Mouse (Mus musculus) G1E (cell line): ENCODE data around the gene Rbpj. TPM values are rescaled to one million over a fixed set of nuclear protein-coding genes. Genes with fewer than 3 reads are reported as not detected.

Experiments
- ATAC-seq: 2 replicates; pipeline ENCODE4 v1.8.0; 2016; ENCODE audit warnings: mild to moderate bottlenecking; ENCODE audit not compliant: insufficient number of reproducible peaks, poor library complexity, low FRiP score, severe bottlenecking; ENCODE audit errors: extremely low read depth
- DNase-seq: peaks from one replicate; pipeline ENCODE4 v3.0.0; 2012; ENCODE audit warnings: low spot score
- H3K27me3 ChIP-seq: 2 replicates; pipeline ENCODE4 v1.6.1; 2012; ENCODE audit warnings: mild to moderate bottlenecking, low read length, inconsistent platforms; ENCODE audit not compliant: insufficient read depth
- H3K36me3 ChIP-seq: replicated peaks from 2 replicates; pipeline ENCODE3; 2012; ENCODE audit warnings: mild to moderate bottlenecking, inconsistent platforms
- H3K4me1 ChIP-seq: 2 replicates; pipeline ENCODE4 v1.6.1; 2012; ENCODE audit warnings: low read depth, low read length, inconsistent platforms, mixed read lengths; ENCODE audit not compliant: insufficient read depth
- H3K4me3 ChIP-seq: 2 replicates; pipeline ENCODE4 v1.5.1; 2012; ENCODE audit warnings: low read depth, mild to moderate bottlenecking, inconsistent platforms, low read length, moderate library complexity, mixed read lengths
- H3K9me3 ChIP-seq: replicated peaks from 2 replicates; pipeline ENCODE4 v1.6.1; 2012; ENCODE audit warnings: inconsistent platforms
- CTCF ChIP-seq: IDR thresholded peaks from 2 replicates; pipeline ENCODE4 v1.5.1; 2012; ENCODE audit warnings: low read depth, low read length, inconsistent platforms, mixed read lengths
- GATA1 ChIP-seq: IDR thresholded peaks from 2 replicates; pipeline ENCODE4 v1.6.1; 2012; ENCODE audit warnings: borderline replicate concordance, low read length, inconsistent platforms, mixed read lengths
- GATA2 ChIP-seq: IDR thresholded peaks from 2 replicates; pipeline ENCODE4 v1.6.1; 2012; ENCODE audit warnings: low read depth, low read length, inconsistent platforms, borderline replicate concordance
- POLR2AphosphoS5 ChIP-seq: IDR thresholded peaks from 2 replicates; pipeline ENCODE4 v1.6.1; 2012; ENCODE audit warnings: low read depth, low read length, inconsistent platforms; ENCODE audit not compliant: insufficient replicate concordance
- TAL1 ChIP-seq: conservative IDR thresholded peaks from 2 replicates; pipeline ENCODE4 v1.6.1; 2012; ENCODE audit warnings: low read depth, low read length, inconsistent platforms, mixed read lengths
- polyA plus RNA-seq: library from polyadenylated mRNA; stranded (reverse); fragments of >175 nt; gene quantifications from 2 replicates; pipeline ENCODE4 v1.2.3, GENCODE M21; 2012
- total RNA-seq, 2 experiments: library from RNA; stranded (forward) in 1 of 2; stranded (reverse) in 1 of 2; fragments of 200-1000 nt in 1 of 2; fragments of >200 nt in 1 of 2; fragmentation: Nextera tagmentation in 1 of 2; gene quantifications; 2 replicates each; pipeline ENCODE4 v1.2.3; 2014 to 2017

Rbpj gene
- total and polyA plus RNA-seq, 3 experiments, result 5.5 to 33.5 (median 17.2) TPM

DNA sequence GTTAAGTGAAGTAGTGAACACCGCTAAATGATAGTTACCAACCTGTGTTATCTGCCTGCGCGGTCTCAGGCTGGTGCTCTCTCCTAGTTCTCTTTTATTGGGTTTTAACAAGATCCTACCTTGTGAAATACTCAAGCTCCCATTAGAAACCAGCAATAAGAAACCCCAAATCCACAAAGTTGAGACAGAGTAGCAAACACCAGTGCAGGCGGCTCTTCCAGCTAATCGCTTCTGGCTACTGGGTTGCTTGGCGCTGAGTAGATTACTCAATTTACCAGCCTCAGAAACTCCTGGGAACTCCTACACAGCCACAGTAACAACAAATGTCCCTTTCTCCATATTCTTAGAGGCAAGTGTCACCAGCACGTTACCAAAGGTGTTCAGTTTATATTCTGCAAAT lies 58.2 kb downstream of the Rbpj start:
- Histone ChIP-seq H3K4me1 (no peaks in the 10 kb centered on the region), H3K9me3 (no peaks in the 10 kb centered on the region), H3K36me3 (no peaks in the 10 kb centered on the region), H3K4me3 (no peak overlapping the region), H3K27me3 (peaks cover 2% of the 10 kb centered on the region; the same call in 1 of the 2 replicates)
- TF ChIP-seq TAL1 (no peak), CTCF (no peak), POLR2AphosphoS5 (no peak), GATA1 (no peak), GATA2 (no peak)
- ATAC-seq (no peak), DNase-seq (no peak)

- no peak overlapping the region for H3K4me3 ChIP-seq
- DNase-seq (no peak), ATAC-seq (no peak)
- no peaks in the 10 kb centered on the region for H3K4me1 ChIP-seq
- peaks cover 2% of the 10 kb centered on the region; the same call in 1 of the 2 replicates for H3K27me3 ChIP-seq
- TF ChIP-seq TAL1 (no peak), POLR2AphosphoS5 (no peak), GATA2 (no peak), CTCF (no peak), GATA1 (no peak)
- H3K9me3 ChIP-seq, result no peaks in the 10 kb centered on the region
- no peaks in the 10 kb centered on the region for H3K36me3 ChIP-seq
Observed at GRCm38 (mm10) chr5:53524831-53525230, 58.9 kb downstream of the Rbpj start.

GRCm38 (mm10) chr5:53525305-53526069 lies 59.5 kb downstream of the Rbpj start:
- Histone ChIP-seq H3K4me1 (no peaks in the 10 kb centered on the region), H3K36me3 (no peaks in the 10 kb centered on the region), H3K4me3 (no peak overlapping the region), H3K9me3 (no peaks in the 10 kb centered on the region), H3K27me3 (peaks cover 2% of the 10 kb centered on the region; the same call in 1 of the 2 replicates)
- TF ChIP-seq TAL1 (no peak), GATA2 (no peak)
- ATAC-seq (no peak), DNase-seq (no peak)

- TF ChIP-seq GATA2 (no peak), TAL1 (no peak), CTCF (no peak)
- Histone ChIP-seq H3K9me3 (no peaks in the 10 kb centered on the region), H3K4me3 (no peak overlapping the region), H3K4me1 (no peaks in the 10 kb centered on the region), H3K27me3 (peaks cover 2% of the 10 kb centered on the region; the same call in 1 of the 2 replicates), H3K36me3 (no peaks in the 10 kb centered on the region)
- no peak for ATAC-seq
- DNase-seq, result no peak
Observed at GRCm38 (mm10) chr5:53526070-53526430, 60.1 kb downstream of the Rbpj start.

DNA sequence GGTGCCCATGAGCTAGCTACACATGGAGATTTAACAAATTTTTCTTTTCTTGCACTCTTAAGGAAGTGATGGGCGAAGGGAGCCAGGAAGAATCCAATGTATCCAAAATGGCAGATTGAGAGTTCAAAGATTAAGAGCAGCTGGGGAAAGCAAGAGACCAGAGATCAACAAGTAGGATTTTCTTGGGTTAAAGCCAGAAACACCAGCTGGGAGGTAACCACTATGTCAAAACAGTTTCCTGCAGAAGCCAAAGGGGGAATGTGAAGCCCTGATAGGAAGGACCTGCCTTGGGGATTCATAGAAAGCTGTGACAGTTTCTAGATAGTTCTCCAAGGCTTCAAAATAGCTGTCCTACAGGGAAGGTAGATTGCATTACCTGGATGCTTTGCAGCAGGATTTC lies 63.9 kb downstream of the Rbpj start:
- Histone ChIP-seq H3K4me1 (no peaks in the 10 kb centered on the region), H3K9me3 (no peaks in the 10 kb centered on the region), H3K4me3 (no peak overlapping the region), H3K27me3 (no peaks in the 10 kb centered on the region; the same call in 1 of the 2 replicates), H3K36me3 (no peaks in the 10 kb centered on the region)
- DNase-seq (no peak), ATAC-seq (no peak)
- no peak for TF ChIP-seq TAL1
- TF ChIP-seq GATA2, result no peak
- TF ChIP-seq GATA1, result no peak
- no peak for TF ChIP-seq POLR2AphosphoS5
- TF ChIP-seq CTCF, result no peak

DNA sequence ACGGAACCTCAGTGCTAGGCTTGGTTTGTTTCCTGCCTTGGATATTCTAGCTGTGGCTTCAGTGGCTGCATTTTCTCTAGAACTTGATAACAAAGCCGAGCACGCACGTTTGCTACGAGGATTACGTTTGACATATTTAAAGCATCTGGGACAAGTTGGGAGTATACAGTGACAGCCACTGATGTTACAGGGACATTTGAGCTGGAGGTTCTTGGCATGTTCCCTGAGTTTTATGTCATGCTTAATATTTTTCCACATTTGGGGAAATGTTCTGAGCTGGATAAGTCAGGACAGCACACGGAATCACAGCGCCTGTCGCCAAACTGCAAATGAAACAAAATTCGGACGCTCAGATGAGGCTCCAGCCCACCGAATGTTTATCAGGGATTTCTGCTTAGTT lies 69.1 kb downstream of the Rbpj start:
- no peak for DNase-seq
- no peaks in the 10 kb centered on the region for H3K4me1 ChIP-seq
- H3K36me3 ChIP-seq, result no peaks in the 10 kb centered on the region
- no peak overlapping the region for H3K4me3 ChIP-seq
- no peak for ATAC-seq
- H3K9me3 ChIP-seq, result no peaks in the 10 kb centered on the region
- TF ChIP-seq GATA1, result no peak
- TF ChIP-seq CTCF, result no peak
- no peak for TF ChIP-seq POLR2AphosphoS5
- no peak for TF ChIP-seq GATA2
- no peak for TF ChIP-seq TAL1
- no peaks in the 10 kb centered on the region for H3K27me3 ChIP-seq
